Comparison of ENCODE assay signal across 9 mouse cellular contexts in genomic region chr8:127191387-127191786, GRCm38 (mm10).
DNase-seq lines count a peak whose midpoint lies in the region; ATAC-seq and TF ChIP-seq lines count a peak whose summit lies in the region.
"Had no signal": no experiment of that assay in that cellular context is flagged by ENCODE, and none has a peak within 500 bp of the region (broad histone marks: within the 10 kb centered on the region; RNA-seq: fewer than 3 reads in every experiment).

No protein-coding gene starts in this region.

- H3K4me1 ChIP-seq in kidney, embryonic 16.5 days (ENCODE audit: insufficient read depth, low read length): peaks cover 34% of the 10 kb centered on the region
- H3K4me1 ChIP-seq in forebrain, embryonic 10.5 days: peaks cover 63% of the 10 kb centered on the region
- 0 out of 2 replicates have a peak, but pooled peaks cover 6% of the 10 kb centered on the region for H3K4me1 ChIP-seq in hindbrain, postnatal 0 days (ENCODE audit: insufficient read depth, low read length)
- peaks cover 52% of the 10 kb centered on the region for H3K4me1 ChIP-seq in midbrain, embryonic 15.5 days

- no peak for TF ChIP-seq POLR2A in brain, embryonic 14.5 days (IDR thresholded peaks at IDR 0.05; ENCODE audit: borderline replicate concordance, extremely low read depth, insufficient read depth, insufficient read length, poor library complexity, severe bottlenecking)

- no peak for ATAC-seq in kidney, embryonic 16.5 days (ENCODE audit: low FRiP score, low TSS enrichment)
- no peak; the same call in 1 of the 2 replicates for ATAC-seq in hindbrain, postnatal 0 days
- ATAC-seq in midbrain, embryonic 15.5 days (replicated peaks): peak; percentile 65; the same call in 1 of the 2 replicates

- H3K27ac ChIP-seq in kidney, embryonic 16.5 days (ENCODE audit: low read length): no peak overlapping the region
- H3K27ac ChIP-seq in forebrain, embryonic 10.5 days: peak overlapping the region; percentile 2; the same call in 1 of the 2 replicates
- H3K27ac ChIP-seq in hindbrain, postnatal 0 days: peak overlapping the region; percentile 20; the same call in 1 of the 2 replicates
- peak overlapping the region; percentile 72 for H3K27ac ChIP-seq in midbrain, embryonic 15.5 days
- H3K27ac ChIP-seq: liver, embryonic 13.5 days had no signal

- no peaks in the 10 kb centered on the region for H3K27me3 ChIP-seq in kidney, embryonic 16.5 days (ENCODE audit: insufficient read depth, low read length)
- no peaks in the 10 kb centered on the region for H3K27me3 ChIP-seq in forebrain, embryonic 10.5 days (ENCODE audit: poor library complexity, severe bottlenecking)
- H3K27me3 ChIP-seq in hindbrain, postnatal 0 days (ENCODE audit: insufficient read depth, low read length): no peaks in the 10 kb centered on the region
- H3K27me3 ChIP-seq in midbrain, embryonic 15.5 days (replicated peaks): no peaks in the 10 kb centered on the region
- H3K27me3 ChIP-seq: liver, embryonic 13.5 days had no signal

- no peak overlapping the region for H3K9ac ChIP-seq in kidney, embryonic 16.5 days (replicated peaks; ENCODE audit: low read length)
- no peak overlapping the region for H3K9ac ChIP-seq in hindbrain, postnatal 0 days (replicated peaks; ENCODE audit: low read length)
- no peak overlapping the region for H3K9ac ChIP-seq in midbrain, embryonic 15.5 days
- H3K9ac ChIP-seq: liver, embryonic 13.5 days had no signal

- WGBS in kidney, embryonic 16.5 days: 26% methylated on average over 5 of the region's 5 CpGs
- 56% methylated on average over 5 of the region's 5 CpGs for WGBS in forebrain, embryonic 10.5 days
- WGBS in hindbrain, postnatal 0 days: 28% methylated on average over 5 of the region's 5 CpGs
- WGBS in midbrain, embryonic 15.5 days: 19% methylated on average over 5 of the region's 5 CpGs

- no peaks in the 10 kb centered on the region for H3K9me3 ChIP-seq in kidney, embryonic 16.5 days (ENCODE audit: low read length)
- no peaks in the 10 kb centered on the region for H3K9me3 ChIP-seq in forebrain, embryonic 10.5 days
- H3K9me3 ChIP-seq in hindbrain, postnatal 0 days (ENCODE audit: low read length): no peaks in the 10 kb centered on the region
- no peaks in the 10 kb centered on the region for H3K9me3 ChIP-seq in midbrain, embryonic 15.5 days
- H3K9me3 ChIP-seq: liver, embryonic 13.5 days had no signal

- DNase-seq in kidney, adult 11 months: peak; percentile 23
- peak; percentile 91 for DNase-seq in brain, embryonic 14.5 days (ENCODE audit: low read depth)
- peak; percentile 46 for DNase-seq in forebrain, embryonic 10.5 days (ENCODE audit: extremely low spot score, low spot score)
- peak; percentile 85 for DNase-seq in hindbrain, postnatal 0 days (ENCODE audit: low spot score)
- peak; percentile 64 to 69 for DNase-seq in left cerebral cortex, adult 18-20 months (ENCODE audit: low spot score in 2 of 2)
- DNase-seq in thymus, postnatal 14 days: peak; percentile 53
- DNase-seq: liver, embryonic 13.5 days had no signal

- TF ChIP-seq CTCF in brain, embryonic 14.5 days (IDR thresholded peaks at IDR 0.05; ENCODE audit: borderline replicate concordance, extremely low read depth, insufficient read depth, insufficient read length): peak; percentile 83; the same call in 1 of the 2 replicates
- TF ChIP-seq CTCF in hindbrain, postnatal 0 days (IDR thresholded peaks at IDR 0.05; ENCODE audit: low read depth): peak; percentile 93

- H3K4me2 ChIP-seq in kidney, embryonic 16.5 days (replicated peaks; ENCODE audit: low read depth, low read length): no peak overlapping the region
- H3K4me2 ChIP-seq in hindbrain, postnatal 0 days (ENCODE audit: low read depth, low read length): no peak overlapping the region
- no peak overlapping the region for H3K4me2 ChIP-seq in midbrain, embryonic 15.5 days
- H3K4me2 ChIP-seq: liver, embryonic 13.5 days had no signal

- no peak overlapping the region for H3K4me3 ChIP-seq in kidney, embryonic 16.5 days (ENCODE audit: low read length)
- H3K4me3 ChIP-seq in forebrain, embryonic 10.5 days: no peak overlapping the region
- no peak overlapping the region for H3K4me3 ChIP-seq in hindbrain, postnatal 0 days (ENCODE audit: low read length)
- no peak overlapping the region for H3K4me3 ChIP-seq in midbrain, embryonic 15.5 days
- H3K4me3 ChIP-seq: liver, embryonic 13.5 days had no signal

- no peaks in the 10 kb centered on the region for H3K36me3 ChIP-seq in kidney, embryonic 16.5 days (ENCODE audit: insufficient read depth, low read length)
- no peaks in the 10 kb centered on the region for H3K36me3 ChIP-seq in forebrain, embryonic 10.5 days (replicated peaks)
- no peaks in the 10 kb centered on the region for H3K36me3 ChIP-seq in hindbrain, postnatal 0 days (ENCODE audit: insufficient read depth, low read length)
- H3K36me3 ChIP-seq in midbrain, embryonic 15.5 days (replicated peaks): no peaks in the 10 kb centered on the region
- H3K36me3 ChIP-seq: liver, embryonic 13.5 days had no signal

Comparison
In these comparisons a context has a peak if more than half of its experiments do, and no peak if none do; other contexts are left out.
1. DNase-seq: peak in every context shown above with its lines; median percentile 91 in brain, embryonic 14.5 days; 85 in hindbrain, postnatal 0 days; 66 in left cerebral cortex, adult 18-20 months; 53 in thymus, postnatal 14 days; 46 in forebrain, embryonic 10.5 days; 23 in kidney, adult 11 months.